In the genomic region with DNA sequence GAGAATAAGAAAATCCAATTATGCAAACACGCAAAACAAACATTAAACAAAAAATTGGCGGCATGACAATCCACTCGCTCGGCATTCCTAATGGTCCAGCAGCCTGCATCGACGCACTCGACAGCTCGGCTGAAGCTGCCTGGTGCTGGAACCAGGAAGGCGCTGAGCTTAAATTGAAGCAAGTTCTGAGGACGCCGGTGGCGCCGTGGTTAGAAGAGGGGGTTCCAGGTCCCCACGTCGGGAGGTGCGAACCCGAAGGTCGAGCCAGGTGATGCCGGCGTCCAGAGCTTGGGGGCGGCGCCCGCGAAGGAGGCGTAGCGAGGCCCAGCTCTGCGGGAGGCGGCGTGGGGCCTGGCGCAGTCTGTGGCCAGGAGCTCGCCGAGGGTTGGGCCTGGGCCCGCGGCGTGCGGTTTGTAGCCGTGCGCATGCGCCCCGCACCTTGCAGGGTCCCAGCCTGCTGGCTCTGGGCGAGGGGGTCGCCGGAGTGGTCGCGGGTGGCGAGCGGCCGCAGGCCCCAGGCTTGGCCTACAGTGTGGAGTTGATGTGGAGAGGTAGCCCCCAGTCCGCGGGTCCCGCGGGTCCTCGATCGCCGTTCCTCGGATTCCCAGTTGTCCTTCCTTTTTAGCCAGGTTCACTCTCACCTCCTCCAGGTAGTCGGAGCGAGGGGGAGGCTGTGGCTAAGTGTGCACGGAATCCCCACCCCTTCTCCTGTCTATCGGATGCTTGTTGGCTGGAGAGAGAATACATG, we compare ENCODE assay signal across 8 mouse cellular contexts. TPM values are rescaled to one million over a fixed set of nuclear protein-coding genes. Genes with fewer than 3 reads are reported as not detected.
DNase-seq lines count a peak whose midpoint lies in the region; ATAC-seq and TF ChIP-seq lines count a peak whose summit lies in the region.

No protein-coding gene starts in this region.

- 0 out of 2 replicates have a peak, but pooled peaks cover 7% of the 10 kb centered on the region for H3K4me1 ChIP-seq in bone marrow macrophage, adult 2 months (ENCODE audit: control insufficient read depth, insufficient read depth, low read length)
- H3K4me1 ChIP-seq in heart, embryonic 10.5 days, result peaks cover 22% of the 10 kb centered on the region
- H3K4me1 ChIP-seq in kidney, embryonic 15.5 days, result peaks cover 24% of the 10 kb centered on the region
- H3K4me1 ChIP-seq in limb, embryonic 15.5 days, result peaks cover 20% of the 10 kb centered on the region
- H3K4me1 ChIP-seq in midbrain, postnatal 0 days (ENCODE audit: insufficient read depth, low read length), result no peaks in the 10 kb centered on the region

- peak overlapping the region; percentile 74 for H3K4me3 ChIP-seq in C2C12 (ENCODE audit: insufficient read depth, poor library complexity, severe bottlenecking)
- H3K4me3 ChIP-seq in bone marrow macrophage, adult 2 months (ENCODE audit: insufficient read depth, low read length), result peak overlapping the region; percentile 94
- H3K4me3 ChIP-seq in heart, embryonic 10.5 days, result peak overlapping the region; percentile 94
- H3K4me3 ChIP-seq in kidney, embryonic 15.5 days (replicated peaks), result peak overlapping the region; percentile 83
- peak overlapping the region; percentile 82 for H3K4me3 ChIP-seq in limb, embryonic 15.5 days
- H3K4me3 ChIP-seq in midbrain, postnatal 0 days (ENCODE audit: low read depth, low read length), result peak overlapping the region; percentile 93

- H3K27me3 ChIP-seq in C2C12 (ENCODE audit: control insufficient read depth, insufficient read depth, insufficient read length), result no peaks in the 10 kb centered on the region
- peaks cover 39% of the 10 kb centered on the region for H3K27me3 ChIP-seq in heart, embryonic 10.5 days (ENCODE audit: insufficient read depth, poor library complexity, severe bottlenecking)
- H3K27me3 ChIP-seq in kidney, embryonic 15.5 days, result peaks cover 33% of the 10 kb centered on the region
- peaks cover 16% of the 10 kb centered on the region for H3K27me3 ChIP-seq in limb, embryonic 15.5 days
- H3K27me3 ChIP-seq in midbrain, postnatal 0 days (ENCODE audit: insufficient read depth, low read length), result peaks cover 11% of the 10 kb centered on the region; the same call in 1 of the 2 replicates

- no peaks in the 10 kb centered on the region for H3K9me3 ChIP-seq in heart, embryonic 10.5 days
- no peaks in the 10 kb centered on the region for H3K9me3 ChIP-seq in kidney, embryonic 15.5 days (replicated peaks)
- H3K9me3 ChIP-seq in limb, embryonic 15.5 days, result no peaks in the 10 kb centered on the region
- no peaks in the 10 kb centered on the region for H3K9me3 ChIP-seq in midbrain, postnatal 0 days (ENCODE audit: low read length)

- ATAC-seq in erythroblast, adult 5-6 weeks (replicated peaks; ENCODE audit: low FRiP score, poor library complexity, severe bottlenecking), result peak; percentile 49; the same call in 1 of the 2 replicates
- peak; percentile 96 for ATAC-seq in kidney, embryonic 15.5 days (replicated peaks; ENCODE audit: low FRiP score)
- peak; percentile 88 for ATAC-seq in limb, embryonic 15.5 days (ENCODE audit: insufficient number of reproducible peaks, low FRiP score, low TSS enrichment, low read depth)
- ATAC-seq in midbrain, postnatal 0 days (ENCODE audit: low FRiP score), result peak; percentile 88

- peak overlapping the region; percentile 84 for H3K9ac ChIP-seq in kidney, embryonic 15.5 days
- peak overlapping the region; percentile 74 for H3K9ac ChIP-seq in limb, embryonic 15.5 days
- peak overlapping the region; percentile 77 for H3K9ac ChIP-seq in midbrain, postnatal 0 days (replicated peaks; ENCODE audit: low read length, poor library complexity, severe bottlenecking)

- WGBS in heart, embryonic 10.5 days, result under 1% methylated on average over 60 of the region's 60 CpGs
- WGBS in kidney, embryonic 15.5 days, result under 1% methylated on average over 60 of the region's 60 CpGs
- WGBS in limb, embryonic 15.5 days, result 0% methylated on average over 60 of the region's 60 CpGs
- under 1% methylated on average over 53 of the region's 60 CpGs for WGBS in midbrain, postnatal 0 days

- TF ChIP-seq CTCF in C2C12 (IDR thresholded peaks at IDR 0.05; ENCODE audit: control insufficient read depth, insufficient read depth, insufficient read length), result no peak
- no peak for TF ChIP-seq CTCF in bone marrow macrophage, adult 2 months (IDR thresholded peaks at IDR 0.05; ENCODE audit: low read depth, low read length)
- TF ChIP-seq CTCF in midbrain, postnatal 0 days (IDR thresholded peaks at IDR 0.05), result no peak

- no peaks in the 10 kb centered on the region for H3K36me3 ChIP-seq in C2C12 (ENCODE audit: control insufficient read depth, insufficient read depth)
- no peaks in the 10 kb centered on the region for H3K36me3 ChIP-seq in heart, embryonic 10.5 days
- no peaks in the 10 kb centered on the region for H3K36me3 ChIP-seq in kidney, embryonic 15.5 days
- no peaks in the 10 kb centered on the region for H3K36me3 ChIP-seq in limb, embryonic 15.5 days
- H3K36me3 ChIP-seq in midbrain, postnatal 0 days (ENCODE audit: insufficient read depth, low read length), result no peaks in the 10 kb centered on the region

- peak overlapping the region; percentile 64 for H3K4me2 ChIP-seq in kidney, embryonic 15.5 days
- peak overlapping the region; percentile 58 for H3K4me2 ChIP-seq in limb, embryonic 15.5 days
- H3K4me2 ChIP-seq in midbrain, postnatal 0 days (ENCODE audit: low read depth, low read length, poor library complexity, severe bottlenecking), result peak overlapping the region; percentile 89

- TF ChIP-seq POLR2A in bone marrow macrophage, adult 2 months (IDR thresholded peaks at IDR 0.05; ENCODE audit: borderline replicate concordance, low read depth, low read length), result no peak

- DNase-seq in heart, embryonic 10.5 days (ENCODE audit: low spot score), result peak; percentile 94
- DNase-seq in midbrain, postnatal 0 days (ENCODE audit: low spot score), result peak; percentile 90
- peak; percentile 56 to 80 for DNase-seq in spleen, postnatal 4 days (ENCODE audit: low spot score in 2 of 2)

- H3K27ac ChIP-seq in bone marrow macrophage, adult 2 months (ENCODE audit: insufficient read depth, low read depth, low read length), result no peak overlapping the region
- H3K27ac ChIP-seq in heart, embryonic 10.5 days, result peak overlapping the region; percentile 94
- peak overlapping the region; percentile 63; the same call in 1 of the 2 replicates for H3K27ac ChIP-seq in kidney, embryonic 15.5 days
- peak overlapping the region; percentile 62 for H3K27ac ChIP-seq in limb, embryonic 15.5 days
- H3K27ac ChIP-seq in midbrain, postnatal 0 days (ENCODE audit: low read depth, low read length), result peak overlapping the region; percentile 63

- peak overlapping the region; percentile 73 for H3ac ChIP-seq in C2C12 (ENCODE audit: control insufficient read depth, insufficient read length, low read depth)

- peaks cover 43% of the 10 kb centered on the region for H3K79me3 ChIP-seq in C2C12 (ENCODE audit: low read depth)

- peaks cover 88% of the 10 kb centered on the region for H3K79me2 ChIP-seq in C2C12 (ENCODE audit: control insufficient read depth, insufficient read depth)

TF ChIP-seq in C2C12, 6 proteins besides CTCF, POLR2A, EP300 and RAD21:
- no peak for TF ChIP-seq MAX (IDR thresholded peaks at IDR 0.05)
- no peak for TF ChIP-seq MYOG (IDR thresholded peaks at IDR 0.05; ENCODE audit: control insufficient read depth, extremely low read depth, insufficient read length)
- TF ChIP-seq MYOD1 (IDR thresholded peaks at IDR 0.05; ENCODE audit: control insufficient read depth, insufficient read length, low read depth), result no peak
- no peak for TF ChIP-seq CEBPB (IDR thresholded peaks at IDR 0.05; ENCODE audit: low read depth)
- TF ChIP-seq USF1 (IDR thresholded peaks at IDR 0.05; ENCODE audit: low read depth), result no peak
- no peak for TF ChIP-seq FOSL1 (IDR thresholded peaks at IDR 0.05; ENCODE audit: insufficient read depth, low read length, poor library complexity, severe bottlenecking)

RNA-seq across cellular contexts. Expression of a gene that starts 4.1 kb away (rescaled TPM):
- polyA plus RNA-seq in C2C12 (2012; fragmentation: generic; extraction: Trizol), result 14.4 TPM
- polyA plus RNA-seq in bone marrow macrophage, adult 2 months (2012; ENCODE audit: insufficient read depth, insufficient read length, missing spikeins), result 0.50 and 1.1 TPM in 2 replicates
- total RNA-seq in erythroblast, adult 5-6 weeks (2015; ENCODE audit: low replicate concordance), result not detected in 2 replicates
- total RNA-seq in erythroblast, adult 5-6 weeks (2017; ENCODE audit: low replicate concordance), result not detected in 2 replicates
- polyA plus RNA-seq in heart, embryonic 10.5 days (2016; fragmentation: Nextera tagmentation; extraction: Ambion mirVana), result 2.1 and 15.4 TPM in 2 replicates
- 1.3 and 1.7 TPM in 2 replicates for polyA plus RNA-seq in kidney, embryonic 15.5 days (2015; fragmentation: Nextera tagmentation; extraction: Ambion mirVana)
- 33.9 and 34.1 TPM in 2 replicates for polyA plus RNA-seq in limb, embryonic 15.5 days (2015; fragmentation: Nextera tagmentation; extraction: Ambion mirVana)
- 82.2 and 96.6 TPM in 2 replicates for total RNA-seq in midbrain, postnatal 0 days (2014; rRNA removed)
- polyA plus RNA-seq in midbrain, postnatal 0 days (2015; fragmentation: Nextera tagmentation; extraction: Ambion mirVana), result 55.0 and 61.1 TPM in 2 replicates

RNA-seq across cellular contexts. Expression of a gene that starts 4.5 kb away (rescaled TPM):
- 15.9 TPM for polyA plus RNA-seq in C2C12 (2012; fragmentation: generic; extraction: Trizol)
- 36.8 and 39.2 TPM in 2 replicates for polyA plus RNA-seq in bone marrow macrophage, adult 2 months (2012; ENCODE audit: insufficient read depth, insufficient read length, missing spikeins)
- 5.0 and 6.7 TPM in 2 replicates for total RNA-seq in erythroblast, adult 5-6 weeks (2015; ENCODE audit: low replicate concordance)
- 4.2 and 6.8 TPM in 2 replicates for total RNA-seq in erythroblast, adult 5-6 weeks (2017; ENCODE audit: low replicate concordance)
- 26.2 and 35.6 TPM in 2 replicates for polyA plus RNA-seq in heart, embryonic 10.5 days (2016; fragmentation: Nextera tagmentation; extraction: Ambion mirVana)
- 31.2 and 32.1 TPM in 2 replicates for polyA plus RNA-seq in kidney, embryonic 15.5 days (2015; fragmentation: Nextera tagmentation; extraction: Ambion mirVana)
- 36.4 and 39.7 TPM in 2 replicates for polyA plus RNA-seq in limb, embryonic 15.5 days (2015; fragmentation: Nextera tagmentation; extraction: Ambion mirVana)
- total RNA-seq in midbrain, postnatal 0 days (2014; rRNA removed), result 37.5 and 39.6 TPM in 2 replicates
- polyA plus RNA-seq in midbrain, postnatal 0 days (2015; fragmentation: Nextera tagmentation; extraction: Ambion mirVana), result 37.7 and 39.3 TPM in 2 replicates
